Mouse (Mus musculus) stomach, postnatal 0 days (tissue): Measurements from ENCODE around the gene Hist1h4b.
"Not testable (repeated sequence)": the region's sequence is repeated elsewhere in the genome, so short reads cannot be mapped to it uniquely, and the experiment has no call there.

Experiments
- CTCF ChIP-seq: IDR thresholded peaks from 2 replicates; pipeline ENCODE4 v1.5.1; 2016; ENCODE audit warnings: antibody characterized with exemption, low read depth, mild to moderate bottlenecking, moderate library complexity
- EP300 ChIP-seq: optimal IDR thresholded peaks from 2 replicates; pipeline ENCODE3; 2016; ENCODE audit warnings: antibody characterized with exemption

- TF ChIP-seq CTCF, EP300: not testable (repeated sequence)
Measured at GRCm38 (mm10) chr13:23769613-23770012, 12.8 kb downstream of the Hist1h4b start, which contains the start of gene Trim38.
